Mouse (Mus musculus): ENCODE results near the gene Tom1l2.

The Tom1l2 gene

DNA sequence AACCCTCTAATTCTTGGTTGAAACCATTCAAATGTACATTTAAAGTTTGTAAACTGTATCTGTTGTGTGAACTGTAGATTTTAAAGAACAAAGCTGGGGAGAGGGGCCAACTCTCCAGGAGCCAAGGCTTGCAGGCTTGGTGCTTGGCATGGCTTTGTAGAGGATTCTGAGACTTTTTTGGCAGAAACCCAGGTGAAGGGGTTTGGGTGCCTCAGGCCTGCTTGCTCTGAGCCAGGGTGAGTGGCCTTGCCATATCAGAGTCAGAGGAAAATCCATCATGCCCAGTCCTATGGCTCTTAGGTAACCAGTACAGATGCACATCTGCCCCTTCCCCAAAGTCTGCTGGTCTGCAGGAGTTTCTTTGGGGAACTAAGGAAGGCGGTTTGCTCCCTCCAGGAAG, 126.8 kb downstream of the Tom1l2 start:
- no peak for DNase-seq

- peak; percentile 65 to 77 for DNase-seq
Observed at GRCm38 (mm10) chr11:60224676-60225075, 128.0 kb downstream of the Tom1l2 start.

DNA sequence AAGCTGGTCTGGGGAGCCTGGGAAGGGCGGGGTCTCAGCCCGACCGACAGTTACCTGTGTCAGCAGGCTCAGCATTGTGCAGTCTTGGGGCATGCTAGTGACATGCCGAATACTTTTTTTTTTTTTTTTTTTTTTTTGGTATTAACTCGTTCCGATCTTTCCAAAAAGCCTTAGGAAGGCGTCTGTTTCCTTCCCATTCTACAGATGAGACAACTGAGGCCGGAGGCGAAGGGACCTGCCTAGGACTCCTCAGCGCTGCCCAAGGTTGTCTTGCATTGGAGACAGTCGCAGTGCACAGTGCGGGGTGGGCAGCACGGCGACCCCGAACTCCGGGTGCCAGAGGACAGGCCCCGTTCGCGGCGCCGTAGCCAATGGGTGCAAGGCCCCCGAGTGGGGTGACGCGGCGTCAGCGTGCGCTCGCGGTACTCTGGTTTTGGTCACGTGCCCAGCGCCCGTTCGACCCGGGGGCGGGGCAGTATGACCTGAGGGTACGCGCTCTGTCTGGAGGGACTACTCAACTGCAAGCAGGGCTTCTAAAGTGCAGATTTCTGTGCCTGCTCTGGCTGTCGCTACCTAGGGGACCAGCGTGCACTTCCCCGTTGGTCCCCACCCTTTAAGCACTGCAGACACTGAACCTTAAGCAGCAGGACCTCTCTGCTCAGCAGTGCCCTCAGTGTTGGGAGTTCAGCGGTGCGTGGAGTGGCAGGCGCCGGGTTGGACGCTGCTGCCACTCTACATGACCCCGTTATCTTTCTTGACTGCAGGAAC, 130.1 kb downstream of the Tom1l2 start, which contains the start of gene Srebf1:
TSS of gene Srebf1 (minus strand) at position 113 of the 768 bp plus-strand sequence.
- peak; percentile 84 to 92 for DNase-seq

- peak in 1 of 2 experiments; percentile 4 for DNase-seq
Observed at GRCm38 (mm10) chr11:60222085-60222468, 130.6 kb downstream of the Tom1l2 start.

DNA sequence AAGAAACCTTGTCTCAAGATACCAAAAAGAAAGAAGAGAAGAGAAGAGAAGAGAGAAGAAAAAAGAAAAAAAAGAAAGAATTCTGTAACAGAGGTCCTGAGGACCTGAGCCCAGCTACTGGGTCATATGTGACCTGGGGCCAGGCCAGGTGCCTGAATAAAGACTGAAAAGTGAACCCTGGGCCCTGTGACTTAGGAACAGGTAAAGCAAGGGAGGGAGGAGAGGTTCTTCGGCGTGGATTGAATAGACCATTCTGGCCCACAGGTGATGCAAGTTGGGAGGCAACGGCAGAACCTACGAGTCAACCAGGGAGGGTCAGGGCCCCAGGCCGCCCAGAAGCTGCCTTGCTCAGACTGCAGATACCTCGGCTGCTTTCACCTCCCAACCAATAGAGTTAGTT, 131.3 kb downstream of the Tom1l2 start:
- peak in 1 of 2 experiments; percentile 1 for DNase-seq

DNA sequence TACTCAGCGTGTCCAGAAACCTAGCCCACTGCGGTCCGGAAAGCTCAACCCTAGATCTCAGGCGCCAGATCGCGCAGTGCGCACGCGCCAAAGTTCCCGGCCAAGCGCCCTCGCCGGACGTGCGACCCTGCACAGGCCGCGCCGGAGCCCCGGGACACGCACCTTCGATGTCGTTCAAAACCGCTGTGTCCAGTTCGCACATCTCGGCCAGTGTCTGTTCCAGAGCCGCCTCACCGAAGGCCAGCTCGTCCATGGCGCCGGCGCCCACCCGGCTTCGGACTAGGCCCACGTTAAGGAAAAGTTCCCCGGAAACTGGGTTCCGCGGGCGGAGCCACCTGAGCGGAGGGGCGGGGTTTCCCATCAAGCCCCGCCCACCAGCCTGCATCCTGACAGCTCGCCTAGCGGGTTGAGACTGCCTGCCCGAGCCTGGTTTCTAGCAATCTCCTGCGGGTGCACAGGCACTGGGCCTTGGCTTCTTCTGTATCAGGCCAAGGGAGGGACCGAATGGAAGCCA, 132.4 kb downstream of the Tom1l2 start:
- DNase-seq = peak; percentile 95 to 97

DNA sequence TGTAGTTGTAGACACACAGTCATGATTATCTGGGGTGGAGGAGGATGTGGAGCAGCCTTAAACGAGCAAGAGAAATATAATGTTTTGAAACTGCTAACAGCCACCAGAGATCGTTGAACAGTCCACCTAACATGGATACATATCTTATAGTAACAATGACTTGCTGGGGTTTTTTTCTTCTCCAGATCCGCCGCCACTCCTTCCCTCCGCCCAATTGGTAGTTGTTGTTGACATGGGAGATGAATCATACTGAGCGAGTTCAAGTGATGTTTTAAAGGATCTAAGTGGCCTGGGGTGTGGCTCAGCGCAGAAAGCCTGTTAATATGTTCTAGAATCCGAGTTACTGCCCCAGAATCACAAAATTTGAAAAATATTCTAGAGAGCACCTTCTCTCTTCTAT, 133.1 kb downstream of the Tom1l2 start:
- peak in 1 of 2 experiments; percentile 32 for DNase-seq

DNA sequence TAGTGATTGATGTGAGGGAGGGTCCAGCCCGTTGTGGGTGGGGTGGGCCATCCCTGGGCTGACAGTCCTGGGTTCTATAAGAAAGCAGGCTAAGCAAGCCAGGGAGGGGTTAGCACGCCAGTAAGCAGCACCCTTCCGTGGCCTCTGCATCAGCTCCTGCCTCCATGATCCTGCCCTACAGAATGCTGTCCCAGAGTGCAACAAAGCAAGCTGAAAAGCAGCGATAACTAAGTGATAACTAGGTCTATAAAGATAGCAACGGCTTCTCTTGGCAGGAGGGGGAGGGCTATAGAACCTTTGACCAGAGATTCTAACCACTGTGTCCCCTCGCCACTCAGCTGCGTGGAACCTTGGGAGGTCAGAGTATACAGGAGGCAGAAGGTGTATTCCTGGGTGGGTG, 135.2 kb downstream of the Tom1l2 start:
- no peak for DNase-seq

- no peak for DNase-seq
Observed at GRCm38 (mm10) chr11:60216671-60217070, 136.0 kb downstream of the Tom1l2 start.

DNA sequence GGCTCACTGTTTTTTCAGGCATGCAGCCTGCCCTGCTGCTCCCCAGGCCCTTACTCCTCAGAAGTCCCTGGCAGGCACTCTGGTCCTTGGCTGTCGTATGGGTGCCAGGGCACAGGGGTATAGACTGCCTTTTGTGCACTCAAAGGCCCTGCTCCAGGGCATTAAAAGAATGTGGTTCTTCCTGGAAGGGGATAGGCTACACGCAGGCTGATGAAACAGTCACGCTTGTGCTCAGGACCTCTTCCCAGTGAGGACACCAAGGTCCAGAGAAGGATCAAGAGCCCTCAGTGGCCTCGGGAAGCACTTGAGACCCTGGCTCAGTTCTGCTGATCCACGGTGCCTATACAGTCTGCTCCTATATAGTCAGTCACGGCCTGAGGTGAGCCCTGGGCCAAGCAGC, 139.4 kb downstream of the Tom1l2 start:
- no peak for DNase-seq

- DNase-seq = no peak
Observed at GRCm38 (mm10) chr11:60211761-60212160, 140.9 kb downstream of the Tom1l2 start.

GRCm38 (mm10) chr11:60211152-60211551, 141.6 kb downstream of the Tom1l2 start:
- no peak for DNase-seq

- peak; percentile 96 to 98 for DNase-seq
Observed at GRCm38 (mm10) chr11:60210305-60210724, 142.4 kb downstream of the Tom1l2 start.

DNA sequence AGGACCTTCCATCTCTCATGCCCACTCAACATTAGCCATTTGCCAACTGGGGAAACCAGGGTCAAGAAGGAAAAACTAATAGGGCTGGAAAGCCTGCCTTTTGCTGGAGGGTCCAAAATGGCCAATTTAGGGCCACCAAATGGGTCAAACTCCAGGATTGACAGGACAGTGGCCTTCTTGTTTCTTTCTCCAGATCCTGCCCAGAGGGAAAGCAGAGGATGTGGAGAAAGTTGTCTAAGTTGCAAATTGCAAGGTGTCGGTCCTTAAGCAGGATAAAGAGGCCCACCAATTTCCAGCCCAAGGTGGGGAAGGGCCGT, 142.8 kb downstream of the Tom1l2 start:
- DNase-seq = no peak

DNA sequence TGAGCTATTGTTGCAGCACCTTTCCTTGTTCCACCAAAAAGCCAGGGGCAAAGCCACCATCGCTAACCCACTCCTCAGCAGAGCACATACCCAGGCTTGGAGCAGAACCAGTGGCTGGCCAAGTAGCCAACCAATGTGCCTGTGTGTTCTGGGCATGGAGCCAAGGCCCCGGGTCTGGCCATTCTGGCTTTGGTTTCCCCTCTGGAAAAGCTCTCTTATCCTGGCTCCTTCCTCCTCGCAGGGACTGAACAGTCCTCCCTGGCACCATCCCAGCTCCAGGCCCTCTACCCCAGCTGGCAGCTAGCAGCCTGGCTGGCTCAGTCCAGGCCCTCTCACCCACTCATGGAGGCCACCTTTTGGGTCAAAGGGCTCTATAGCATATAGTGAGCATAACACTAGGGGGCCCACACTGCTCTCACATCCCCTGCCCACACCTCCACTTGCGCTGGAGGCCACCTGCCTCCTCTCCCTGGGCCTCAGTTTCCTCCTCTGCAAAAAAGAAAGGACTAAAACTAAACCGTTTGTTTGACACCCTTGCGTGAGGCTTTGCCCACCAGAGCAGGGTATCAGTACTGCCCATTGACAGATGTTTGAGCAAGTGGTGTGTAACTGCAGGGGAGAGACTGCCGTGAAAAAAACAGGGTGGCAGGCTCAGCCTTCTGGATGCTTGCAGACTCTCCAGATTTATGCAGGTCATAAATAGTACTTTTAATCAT, 143.3 kb downstream of the Tom1l2 start:
- DNase-seq = peak; percentile 75 to 82

GRCm38 (mm10) chr11:60208712-60209111, 144.0 kb downstream of the Tom1l2 start:
- DNase-seq = no peak

DNA sequence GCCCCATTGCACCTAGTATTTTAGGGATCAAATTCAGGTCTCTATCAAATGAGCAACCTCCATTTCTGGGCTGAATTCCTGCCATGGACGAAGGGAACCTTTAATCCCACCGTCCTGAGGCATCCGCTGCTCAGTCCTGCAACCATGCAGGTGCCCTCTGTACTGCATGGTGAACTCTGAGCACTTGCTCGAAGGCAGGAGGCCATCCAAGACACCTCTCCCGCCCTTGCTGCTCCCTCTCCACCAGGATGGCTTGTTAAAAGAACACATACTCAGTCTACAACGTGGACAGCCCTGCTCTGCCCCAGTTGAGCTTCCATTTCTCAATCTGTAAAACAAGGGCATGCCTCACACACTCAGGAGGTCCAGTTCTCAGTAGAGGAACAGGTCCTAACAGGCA, 144.5 kb downstream of the Tom1l2 start:
- DNase-seq = no peak

GRCm38 (mm10) chr11:60206207-60206606, 146.5 kb downstream of the Tom1l2 start:
- DNase-seq = no peak

GRCm38 (mm10) chr11:60205026-60205425, 147.7 kb downstream of the Tom1l2 start:
- no peak for DNase-seq

- no peak for DNase-seq
Observed at GRCm38 (mm10) chr11:60202710-60203638, 149.7 kb downstream of the Tom1l2 start.

DNA sequence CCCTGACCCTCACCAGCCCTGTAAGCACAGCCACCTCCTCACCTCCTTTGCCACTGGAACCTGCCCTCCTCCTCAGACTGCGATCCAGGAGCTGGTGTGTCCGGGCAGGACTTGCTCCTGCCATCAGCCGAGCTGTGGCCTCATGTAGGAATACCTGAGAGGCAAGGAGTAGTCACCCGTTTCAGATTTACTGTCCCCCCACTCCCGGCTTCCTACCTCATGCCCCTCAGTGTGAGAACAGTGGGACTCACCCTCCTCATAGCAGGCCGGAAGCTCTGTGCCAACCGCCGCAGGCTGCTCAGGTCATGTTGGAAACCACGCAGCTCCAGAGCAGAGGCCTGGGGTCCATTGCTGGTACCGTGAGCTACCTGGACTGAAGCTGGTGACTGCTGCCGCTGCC, 152.3 kb downstream of the Tom1l2 start:
- no peak for DNase-seq

GRCm38 (mm10) chr11:60199702-60200184, 153.0 kb downstream of the Tom1l2 start:
- peak; percentile 96 to 97 for DNase-seq

DNA sequence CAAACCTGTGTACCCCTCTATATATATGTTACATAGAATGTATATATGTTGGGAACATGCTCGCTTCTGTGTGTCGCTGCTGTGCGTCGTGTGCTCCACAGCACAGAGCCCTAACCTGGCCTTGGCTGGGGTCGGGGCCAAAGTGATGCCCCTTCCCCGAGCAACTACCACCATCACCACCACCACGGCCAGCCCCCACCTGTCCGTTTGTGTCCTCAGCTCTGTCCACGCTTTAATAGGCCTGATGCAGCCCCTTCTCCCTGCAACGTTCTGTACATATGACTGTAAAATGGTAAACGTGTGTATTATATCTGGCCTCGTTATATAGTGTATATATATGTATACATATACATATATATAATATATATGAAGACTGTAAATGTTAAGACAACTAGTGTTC, 154.1 kb downstream of the Tom1l2 start:
- DNase-seq = no peak

All from kidney, postnatal 4 days (tissue).